Mouse (Mus musculus) testis, postnatal 14 days (tissue): ENCODE measurements around the gene Mthfd1l.
A peak's percentile ranks its signal among the peaks of the same experiment; 100 is the strongest.
"Not testable (repeated sequence)": the region's sequence is repeated elsewhere in the genome, so short reads cannot be mapped to it uniquely, and the experiment has no call there.

ENCODE experiments used
- DNase-seq: peaks from one replicate; pipeline ENCODE4 v3.0.0; 2021; ENCODE audit warnings: low spot score

The Mthfd1l gene

DNA sequence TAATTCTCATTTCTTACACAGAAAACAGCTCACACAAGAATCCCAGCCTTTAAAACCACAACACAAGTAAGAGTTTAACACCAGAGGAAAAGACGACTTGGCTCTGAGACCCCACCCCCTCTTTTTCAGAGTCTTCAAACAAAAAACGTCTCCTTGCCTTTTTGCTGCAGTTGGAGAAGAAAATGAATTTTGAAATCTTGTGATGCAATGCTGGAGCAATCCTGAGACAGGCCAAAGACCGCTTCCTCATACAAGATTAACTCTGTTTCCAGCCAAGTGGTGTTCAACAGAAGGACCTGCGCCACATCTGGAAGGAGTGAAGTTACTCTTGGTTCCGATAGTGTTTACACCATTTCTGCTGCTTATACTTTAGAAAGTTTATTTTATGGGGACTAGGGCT lies 182.6 kb downstream of the Mthfd1l start:
- no peak for DNase-seq

DNA sequence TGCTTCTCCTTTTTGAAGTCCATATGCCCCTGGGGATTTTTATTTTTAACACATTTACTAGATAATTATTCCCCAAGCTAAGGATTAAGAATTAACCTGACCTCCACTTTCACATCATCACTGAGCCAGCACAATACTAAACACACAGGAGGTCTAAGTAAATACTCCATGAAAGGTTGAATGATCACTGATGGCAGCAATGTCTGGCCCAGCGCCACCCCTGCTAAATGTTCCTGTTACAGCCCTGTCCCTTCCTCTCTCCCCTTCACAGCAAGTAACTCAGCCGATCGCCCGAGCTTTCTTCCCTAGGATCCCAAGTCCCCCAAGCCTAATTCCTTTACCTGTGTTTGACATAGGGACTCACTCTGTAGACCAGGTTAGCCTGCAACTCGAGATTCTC lies 185.6 kb downstream of the Mthfd1l start:
- no peak for DNase-seq

DNA sequence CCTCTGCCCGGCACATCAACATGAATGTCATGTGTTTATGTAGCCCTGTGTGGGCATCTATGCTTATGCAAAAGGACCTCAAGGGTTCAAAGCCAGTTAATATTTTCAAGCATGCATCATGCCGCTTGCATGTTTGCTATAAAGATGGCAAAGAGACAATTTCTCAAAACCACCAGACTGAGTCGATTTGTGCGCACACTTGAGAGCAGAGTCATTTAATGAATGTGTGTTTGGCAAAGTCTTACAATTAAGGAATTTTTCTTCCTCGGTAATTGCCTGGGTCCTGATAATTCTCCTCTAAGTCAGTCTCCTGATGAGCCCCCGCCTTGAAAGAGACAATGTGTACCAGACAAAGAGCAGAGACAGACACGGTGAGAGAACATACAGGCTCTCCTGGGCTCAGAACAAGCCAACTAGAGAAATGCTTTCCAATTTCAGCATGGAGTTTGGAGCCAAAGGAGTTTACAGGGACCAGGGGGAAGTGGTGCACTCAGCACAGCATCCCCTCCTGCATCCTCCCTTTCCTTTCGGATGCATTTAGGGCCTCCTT lies 186.7 kb downstream of the Mthfd1l start:
- peak; percentile 46 for DNase-seq

DNA sequence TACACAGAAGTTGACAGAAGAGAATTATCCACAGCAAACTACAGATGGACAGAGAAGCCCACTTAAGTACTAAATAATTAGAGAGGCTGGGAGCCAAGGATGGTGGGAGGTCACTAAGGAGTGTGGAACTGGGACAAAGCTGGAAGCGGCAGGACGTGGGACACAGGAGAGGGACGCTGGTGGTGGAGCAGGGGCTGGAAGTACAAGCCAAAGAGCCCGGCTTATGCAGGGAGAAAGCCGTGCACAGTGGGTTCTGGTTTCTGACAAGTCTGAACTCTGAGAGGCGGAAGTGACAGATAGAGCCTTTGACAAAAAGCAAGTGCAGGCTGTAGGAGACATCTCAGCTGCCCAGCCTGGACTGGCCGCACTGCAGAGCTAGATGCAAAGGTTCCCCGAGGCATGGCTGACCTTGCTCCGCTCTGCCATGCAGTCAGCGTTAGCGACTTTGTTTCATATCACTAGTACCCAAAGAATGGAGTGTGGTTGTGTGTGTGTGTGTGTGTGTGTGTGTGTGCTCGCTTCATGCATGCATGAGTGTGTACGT lies 187.4 kb downstream of the Mthfd1l start:
- no peak for DNase-seq

DNA sequence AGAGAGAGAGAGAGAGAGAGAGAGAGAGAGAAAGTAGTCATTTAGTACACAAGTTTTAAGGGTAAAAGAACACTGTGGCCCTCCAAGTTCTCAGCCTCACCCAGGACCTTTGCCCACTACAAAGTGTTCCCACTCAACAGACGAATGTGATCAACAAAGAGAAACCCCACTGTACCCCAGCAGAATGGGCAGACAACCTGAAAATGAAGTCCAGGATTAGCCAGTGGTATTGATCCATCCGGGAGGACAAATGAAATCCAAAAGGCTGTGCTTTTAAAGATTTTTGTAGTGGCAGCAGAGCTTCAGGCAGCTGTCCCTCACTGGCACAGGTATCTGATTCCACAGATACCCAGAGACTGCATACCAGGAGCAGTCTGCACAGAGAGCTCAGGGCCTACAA lies 189.1 kb downstream of the Mthfd1l start:
- DNase-seq = no peak

DNA sequence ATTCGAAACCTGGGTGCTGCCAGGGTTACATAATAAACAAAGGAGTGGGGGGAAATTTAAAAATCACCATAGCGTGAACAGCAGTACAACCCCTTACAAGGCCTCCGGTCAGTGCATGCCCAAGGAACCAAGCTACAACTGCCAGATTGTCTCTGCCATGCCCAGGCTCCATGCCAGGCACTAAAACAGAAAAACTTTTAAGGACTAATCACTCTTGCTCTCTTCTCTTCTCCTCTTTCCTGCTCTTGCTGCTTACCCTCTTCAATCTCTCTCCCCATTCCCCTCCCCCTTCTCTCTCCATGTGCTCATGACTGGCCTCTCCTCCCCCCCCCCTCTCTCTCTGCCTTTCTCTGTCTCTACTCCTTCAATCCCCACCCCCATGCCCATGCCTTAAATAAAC lies 190.1 kb downstream of the Mthfd1l start:
- DNase-seq = no peak

DNA sequence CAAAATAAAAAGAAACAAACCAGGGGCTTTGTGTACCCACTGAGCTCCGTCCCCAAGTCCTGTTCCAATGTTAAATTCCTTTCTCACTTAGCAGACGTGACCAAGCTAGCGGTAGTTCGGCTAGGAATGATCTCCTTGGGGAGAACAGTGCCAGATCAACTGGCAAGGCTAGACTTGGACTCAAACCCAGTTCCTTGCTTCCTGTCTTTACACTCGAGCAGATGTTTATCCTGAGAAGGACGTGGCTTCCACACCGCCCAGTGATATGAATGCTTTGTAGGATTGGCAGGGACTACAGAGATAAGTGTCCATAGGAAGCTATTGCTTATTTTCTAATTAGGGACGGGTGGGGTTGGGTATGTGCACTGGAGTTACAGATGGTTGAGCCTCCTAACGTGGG lies 191.8 kb downstream of the Mthfd1l start:
- DNase-seq = no peak

DNA sequence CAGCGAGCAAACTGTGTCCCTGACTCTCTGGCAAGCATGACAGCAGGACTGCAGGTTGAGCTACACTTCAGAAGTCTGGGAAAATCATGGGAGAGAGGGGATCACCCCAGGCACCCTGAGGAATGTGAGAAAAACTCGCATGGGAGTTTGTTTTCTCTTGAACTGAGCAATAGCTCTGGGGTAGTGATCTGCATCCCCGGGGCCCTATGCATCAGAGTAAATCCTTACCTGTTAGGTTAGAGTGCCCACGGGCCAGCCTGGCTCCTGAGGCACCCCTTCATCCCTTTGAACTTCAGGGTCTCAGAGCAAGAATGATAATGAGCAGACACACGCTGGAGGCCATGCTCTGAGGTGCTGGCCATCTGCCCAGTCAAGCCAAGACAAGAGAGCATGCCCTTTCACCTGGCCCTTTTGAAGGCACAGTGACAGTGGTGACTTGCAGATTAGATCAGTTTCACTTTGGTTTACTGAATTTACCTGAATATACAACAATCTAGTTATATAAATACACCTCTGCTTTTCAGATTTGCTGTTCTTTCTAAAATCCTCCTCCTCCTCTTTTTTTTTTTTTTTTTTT lies 195.4 kb downstream of the Mthfd1l start:
- DNase-seq = no peak

DNA sequence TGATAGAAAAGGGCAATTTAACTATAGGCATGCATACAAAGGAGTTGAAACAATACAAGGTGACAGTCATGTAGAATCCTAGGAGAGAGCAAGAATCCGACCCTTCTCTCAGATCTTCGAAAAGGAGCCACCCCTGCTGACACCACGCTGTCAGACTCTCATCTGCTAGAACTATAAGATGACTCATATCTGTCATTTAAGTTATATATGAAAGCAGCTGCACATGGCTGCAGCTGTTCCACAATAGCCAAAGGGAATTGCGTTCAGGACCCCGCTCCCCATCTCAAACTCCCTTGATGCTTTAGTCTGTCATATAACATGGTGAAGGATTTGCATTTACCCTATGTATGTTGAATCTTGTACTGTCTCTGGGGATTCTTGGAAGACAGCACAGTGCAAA lies 201.3 kb downstream of the Mthfd1l start:
- no peak for DNase-seq

DNA sequence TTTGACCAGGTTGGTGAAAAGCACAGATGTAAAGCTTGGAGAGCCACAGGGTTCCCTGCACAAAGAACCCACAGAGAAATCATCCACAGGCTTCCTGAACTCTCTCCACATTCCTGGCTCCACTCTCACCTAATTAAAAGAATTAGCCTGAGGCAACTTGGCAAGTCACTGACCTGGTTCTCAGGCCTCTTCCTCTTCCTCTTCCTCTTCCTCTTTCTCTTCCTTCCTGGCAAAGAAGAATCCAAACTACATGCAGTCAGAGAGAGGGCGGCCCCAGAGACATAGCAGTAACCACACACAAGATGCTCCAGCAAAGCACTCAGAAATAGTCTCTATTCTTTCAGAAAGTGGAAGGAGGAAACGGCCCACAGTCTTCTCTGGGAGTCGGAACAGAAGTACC lies 201.8 kb downstream of the Mthfd1l start:
- DNase-seq = no peak

DNA sequence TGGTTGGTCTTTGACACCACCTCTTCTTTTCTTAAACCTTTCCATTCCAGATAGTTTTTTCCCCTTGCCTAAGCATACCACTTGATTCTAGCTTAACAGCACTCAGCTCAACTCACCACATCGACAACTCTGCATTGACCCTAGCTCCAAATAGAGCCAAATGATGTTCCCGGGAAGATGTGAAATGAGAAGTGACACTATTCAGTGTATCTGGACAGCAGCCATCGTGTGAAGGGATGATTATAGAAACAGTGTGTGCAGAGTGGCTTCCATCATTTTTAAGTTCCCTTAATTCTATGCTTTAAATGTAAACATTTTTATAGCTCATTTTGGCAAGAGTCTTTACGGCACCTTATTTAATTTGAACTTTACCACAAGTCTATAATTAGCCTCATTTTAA lies 204.4 kb downstream of the Mthfd1l start:
- no peak for DNase-seq

DNA sequence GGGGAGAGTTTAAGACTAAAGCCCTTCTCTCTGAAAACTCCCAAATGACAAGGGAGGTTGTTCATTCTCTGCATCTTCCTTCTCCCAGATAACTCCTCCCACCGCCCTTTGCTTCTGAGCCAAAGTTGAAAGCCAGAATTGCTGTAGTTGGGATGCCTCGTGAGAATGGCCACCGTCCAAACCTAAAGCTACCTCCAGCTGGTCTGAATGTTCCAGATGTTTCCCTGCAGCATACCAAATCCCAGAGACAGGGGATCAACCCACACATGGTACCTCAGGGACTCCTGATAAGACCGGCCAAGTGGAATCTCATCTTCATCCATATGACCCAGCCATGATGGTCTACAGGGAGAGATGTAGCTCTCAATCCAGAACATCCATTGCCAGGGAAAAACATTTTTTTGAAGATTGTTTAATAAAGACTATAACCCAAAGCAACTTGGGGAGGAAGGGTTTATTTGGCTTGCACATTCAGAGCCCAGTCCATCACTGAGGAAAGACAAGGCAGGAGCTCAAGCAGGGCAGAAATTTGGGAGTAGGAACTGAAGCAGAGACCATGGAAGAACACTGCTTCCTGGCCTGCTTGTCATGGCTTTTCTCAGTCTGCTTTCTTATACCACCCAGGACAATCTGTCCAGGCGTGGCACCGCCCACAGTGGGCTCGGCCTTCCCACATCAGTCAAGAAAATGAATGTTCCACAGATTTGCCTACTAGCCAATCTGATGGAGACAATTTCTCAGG lies 206.3 kb downstream of the Mthfd1l start:
- DNase-seq = peak; percentile 41

DNA sequence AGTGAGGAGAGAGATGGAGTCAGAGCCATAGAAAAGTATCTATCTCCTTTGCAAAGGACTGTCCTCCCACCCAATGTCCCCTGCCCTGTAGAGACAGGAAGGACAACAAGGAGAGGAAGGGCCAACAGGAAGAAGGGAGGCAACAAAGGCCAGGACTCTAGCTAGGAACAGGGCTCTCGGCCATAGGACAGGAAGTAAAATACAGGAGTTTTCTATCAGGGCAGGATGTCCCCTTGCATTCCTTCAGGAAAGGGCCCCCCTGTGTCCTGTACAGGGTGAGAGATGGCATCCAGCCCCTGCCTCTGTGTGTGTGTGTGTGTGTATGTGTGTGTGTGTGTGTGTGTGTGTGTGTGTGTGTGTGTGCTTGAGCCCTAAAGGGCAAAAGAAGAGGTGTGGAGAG lies 209.0 kb downstream of the Mthfd1l start:
- DNase-seq = no peak

DNA sequence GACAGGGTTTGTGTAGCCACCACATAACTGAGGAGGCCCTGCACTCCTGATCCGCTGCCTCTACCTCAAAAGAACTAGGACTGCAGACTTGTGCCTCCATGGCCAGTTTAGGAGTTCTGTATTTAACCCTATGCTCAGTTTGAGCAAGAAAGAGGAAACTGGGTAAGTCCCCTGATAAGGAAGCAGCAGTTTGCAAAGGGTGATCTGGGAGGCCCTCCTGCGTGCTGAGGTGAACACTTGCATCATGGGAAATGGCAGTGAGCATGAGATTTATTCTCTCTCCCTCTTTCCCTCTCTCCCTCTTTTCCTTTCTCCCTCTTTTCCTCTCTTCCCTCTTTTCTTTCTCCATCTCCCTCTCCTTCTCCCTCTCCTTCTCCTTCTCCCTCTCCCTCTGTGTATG lies 209.5 kb downstream of the Mthfd1l start:
- no peak for DNase-seq

DNA sequence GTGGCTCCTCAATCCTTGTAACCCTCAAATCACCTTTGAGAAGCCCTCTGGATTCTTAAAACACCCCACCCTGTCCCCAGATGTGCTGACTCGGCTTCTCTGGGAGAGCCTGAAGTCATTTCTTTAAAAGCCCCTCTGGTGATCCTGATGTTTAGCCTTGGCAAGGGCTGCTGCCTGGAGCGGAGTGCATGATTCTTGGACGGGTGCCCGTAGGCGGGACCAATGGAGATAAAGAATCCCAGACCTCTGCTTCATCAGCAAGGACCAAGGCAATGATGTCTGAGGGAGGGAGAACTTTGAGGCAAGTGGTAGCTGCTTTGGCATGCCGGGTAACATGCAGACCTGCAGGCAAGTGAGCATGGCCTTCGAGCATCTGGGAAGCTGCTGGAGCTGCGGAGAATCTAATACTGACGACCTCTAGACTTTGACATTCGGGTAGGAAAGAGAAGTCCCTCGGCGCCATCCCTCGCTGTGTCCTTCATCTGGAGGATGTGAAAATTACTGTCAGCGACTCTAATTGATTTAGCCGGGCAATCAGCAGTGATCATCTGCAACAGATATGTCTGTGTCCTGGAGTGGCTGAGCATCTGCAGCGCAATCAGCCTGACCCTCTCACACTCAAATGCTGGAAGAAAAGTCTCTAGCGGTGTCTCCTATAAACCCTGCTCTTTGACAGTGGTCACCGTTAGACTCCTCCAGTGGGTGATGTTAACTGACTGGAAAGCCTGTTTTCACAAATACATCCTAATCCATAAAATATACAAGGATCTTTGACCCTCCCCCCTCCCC lies 215.9 kb downstream of the Mthfd1l start:
- peak; percentile 61 for DNase-seq

DNA sequence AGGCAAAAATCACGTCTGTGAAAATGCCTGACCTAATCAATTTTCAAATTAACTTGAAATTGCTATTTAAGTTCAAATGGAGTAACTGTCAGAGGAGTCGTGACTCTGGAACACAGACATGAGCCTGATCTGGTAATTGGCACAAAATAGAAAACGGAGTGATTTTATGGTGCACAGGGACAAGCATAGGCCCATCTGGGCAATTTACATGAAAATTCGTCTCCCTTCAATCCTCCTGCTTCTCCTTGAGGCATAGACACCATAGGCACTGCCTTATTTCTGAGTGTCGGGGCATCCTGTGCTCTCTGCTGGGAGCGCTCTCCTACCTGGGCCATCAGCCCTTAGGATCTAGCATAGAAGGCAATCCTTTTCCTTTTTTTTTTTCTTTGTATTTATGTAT lies 216.5 kb downstream of the Mthfd1l start:
- DNase-seq = no peak

DNA sequence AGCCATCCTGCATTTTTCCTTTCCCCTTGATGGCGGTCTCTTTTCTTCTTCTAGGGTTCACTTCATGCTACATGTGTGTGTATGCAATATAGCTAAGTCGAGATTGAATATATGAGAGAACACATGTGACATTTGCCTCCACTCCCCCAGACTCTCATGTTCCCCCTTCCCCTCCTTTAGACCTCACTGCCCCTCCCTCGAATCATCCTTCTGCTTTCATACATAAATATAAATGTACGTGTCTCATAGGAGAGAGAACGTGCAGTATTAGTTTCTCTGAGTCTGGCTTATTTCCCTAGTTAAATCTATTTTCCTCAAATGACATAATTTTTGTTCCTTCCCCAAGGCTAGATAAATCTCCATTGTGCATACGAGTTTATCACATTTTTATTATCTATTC lies 226.1 kb downstream of the Mthfd1l start:
- no peak for DNase-seq

DNA sequence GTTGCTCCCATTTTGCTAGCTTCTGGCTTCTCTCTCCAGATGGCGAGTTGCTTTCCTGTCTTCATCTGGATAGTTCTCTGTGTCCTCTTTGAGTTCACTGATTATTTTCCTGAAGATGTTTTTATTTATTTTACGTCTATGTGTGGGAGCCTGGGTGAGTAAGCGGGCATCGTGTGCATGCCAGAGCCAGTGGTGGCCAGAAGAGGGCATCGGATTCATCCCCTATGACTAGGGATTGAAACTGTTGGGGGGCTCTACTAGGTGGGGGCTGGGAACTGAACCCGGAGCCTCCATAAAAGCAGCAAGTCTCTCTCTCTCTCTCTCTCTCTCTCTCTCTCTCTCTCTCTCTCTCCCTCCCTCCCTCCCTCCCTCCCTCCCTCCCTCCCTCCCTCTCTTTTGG lies 227.0 kb downstream of the Mthfd1l start:
- DNase-seq = no peak

DNA sequence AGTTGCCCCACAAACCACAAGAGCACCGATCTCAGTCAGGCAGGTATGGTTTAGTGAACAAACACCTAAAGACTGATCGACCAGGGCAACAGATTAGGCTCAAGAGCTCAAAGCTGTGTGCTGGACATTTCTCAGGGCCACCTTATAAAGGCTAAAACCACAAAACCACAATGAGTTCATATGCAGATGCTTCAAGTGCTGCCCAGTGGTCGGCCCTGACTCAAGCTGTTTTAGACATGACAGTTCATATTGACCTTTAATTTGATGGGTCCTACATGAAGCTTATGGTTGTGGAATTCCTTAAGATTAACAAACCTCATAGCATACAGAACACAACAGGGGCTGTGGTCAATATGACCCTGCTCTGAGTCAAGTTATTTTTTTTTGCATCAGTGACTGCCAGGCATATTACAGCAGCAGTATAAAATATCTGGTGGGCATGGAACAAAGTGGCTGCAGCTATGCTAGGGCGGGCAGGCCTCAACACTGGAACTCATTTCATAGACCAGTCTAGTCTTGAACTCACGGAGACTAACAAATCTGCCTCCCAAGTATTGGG lies 227.7 kb downstream of the Mthfd1l start:
- DNase-seq = no peak

DNA sequence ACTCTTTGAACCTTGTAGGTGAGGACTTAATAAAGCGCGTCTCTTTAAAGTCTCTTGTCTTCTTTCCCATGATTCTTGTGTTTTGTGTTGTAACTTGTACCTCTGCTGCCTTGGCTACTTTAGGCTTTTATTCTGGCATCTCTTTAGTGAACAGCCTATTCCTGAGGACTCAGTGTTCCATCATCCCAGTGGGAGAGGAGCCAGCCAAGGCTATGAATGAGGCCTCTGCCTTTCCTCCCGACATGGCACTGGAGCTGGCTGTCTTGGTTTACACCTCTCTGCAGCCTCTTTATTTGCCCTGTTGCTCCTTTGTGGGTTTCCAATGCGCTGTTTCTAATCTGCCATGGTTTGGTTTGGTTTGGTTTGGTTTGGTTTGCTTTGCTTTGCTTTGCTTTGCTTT lies 228.2 kb downstream of the Mthfd1l start:
- DNase-seq = no peak

DNA sequence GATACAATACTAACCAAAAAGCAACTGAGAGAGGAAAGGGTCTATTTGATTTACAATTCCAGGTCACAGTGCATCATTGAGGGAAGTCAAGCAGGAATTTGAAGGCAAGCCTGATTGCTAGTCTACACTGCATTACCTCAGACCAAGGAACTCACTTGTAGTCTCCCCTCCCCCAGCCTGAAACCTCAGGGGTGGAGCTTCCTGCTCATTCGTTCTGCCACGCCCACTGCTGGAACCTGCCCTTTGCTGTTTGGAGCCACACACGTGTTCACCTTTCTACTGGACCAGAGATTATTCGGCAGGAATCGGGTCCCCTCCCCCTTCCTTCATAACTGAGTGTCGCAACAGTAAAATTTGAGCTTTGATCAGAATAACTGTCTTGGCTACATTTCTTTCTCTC lies 230.7 kb downstream of the Mthfd1l start:
- DNase-seq = not testable (repeated sequence)

DNA sequence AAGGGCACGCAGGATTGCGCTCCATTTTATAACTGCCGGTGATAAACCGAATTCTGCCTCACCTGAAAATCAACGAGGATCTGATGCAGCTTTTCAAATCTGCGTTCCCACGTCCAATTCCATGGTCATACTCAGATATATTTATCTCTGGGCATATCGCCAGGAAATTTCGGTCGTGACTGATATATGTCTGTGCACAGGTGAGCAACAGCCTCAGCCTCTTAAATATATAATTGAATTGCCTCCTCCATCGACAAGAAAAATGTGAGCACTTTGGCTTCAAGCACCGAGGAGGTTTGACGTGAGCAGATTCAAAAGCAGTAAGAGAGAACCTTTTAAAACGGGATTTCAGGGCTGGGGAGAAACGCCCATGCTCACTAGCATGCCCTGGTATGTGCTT lies 236.1 kb downstream of the Mthfd1l start:
- DNase-seq = no peak
